Mouse (Mus musculus) neural tube, embryonic 14.5 days (tissue): ENCODE data around the gene Numa1. TPM values are rescaled to one million over a fixed set of nuclear protein-coding genes. Genes with fewer than 3 reads are reported as not detected.

Experiments used
- ATAC-seq: fragments of 200-750 bp; cut with Nextera tagmentation; 2 replicates; pipeline ENCODE4 v1.8.0; 2017; ENCODE audit warnings: low read depth, mild to moderate bottlenecking, moderate TSS enrichment, moderate library complexity
- H3K27ac ChIP-seq: fragments of 300-500 bp; sonication (generic); 2 replicates; pipeline ENCODE4 v1.5.1; 2014; ENCODE audit warnings: low read depth, mild to moderate bottlenecking, control low read depth, low read length, moderate library complexity, mixed read lengths
- H3K27me3 ChIP-seq: fragments of 300-500 bp; sonication (generic); 2 replicates; pipeline ENCODE4 v1.6.1; 2014; ENCODE audit warnings: low read length; ENCODE audit not compliant: control insufficient read depth, insufficient read depth
- H3K36me3 ChIP-seq: fragments of 300-500 bp; sonication (generic); 2 replicates; pipeline ENCODE4 v1.6.1; 2014; ENCODE audit warnings: low read length, mixed read lengths; ENCODE audit not compliant: control insufficient read depth, insufficient read depth
- H3K4me1 ChIP-seq: fragments of 300-500 bp; sonication (generic); 2 replicates; pipeline ENCODE4 v1.6.1; 2014; ENCODE audit warnings: low read length; ENCODE audit not compliant: control insufficient read depth, insufficient read depth
- H3K4me2 ChIP-seq: fragments of 300-500 bp; sonication (generic); 2 replicates; pipeline ENCODE4 v1.6.1; 2014; ENCODE audit warnings: mild to moderate bottlenecking, low read depth, low read length, control low read depth
- H3K4me3 ChIP-seq: fragments of 300-500 bp; sonication (generic); 2 replicates; pipeline ENCODE4 v1.5.1; 2014; ENCODE audit warnings: low read depth, low read length, control low read depth, mixed read lengths
- H3K9ac ChIP-seq: fragments of 300-500 bp; sonication (generic); replicated peaks from 2 replicates; pipeline ENCODE4 v1.6.1; 2014; ENCODE audit warnings: low read depth, mild to moderate bottlenecking, control low read depth, low read length, mixed read lengths
- H3K9me3 ChIP-seq: fragments of 300-500 bp; sonication (generic); 2 replicates; pipeline ENCODE4 v1.6.1; 2016; ENCODE audit warnings: low read length; ENCODE audit not compliant: control insufficient read depth
- WGBS: fragments of 180-500 bp; shearing (Covaris S2); extraction: QIAGEN DNeasy Blood & Tissue Kit; methylation state at CpG from one replicate; pipeline ENCODE4 v1.1.7; 2014; 5-methylcytosine and 5-hydroxymethylcytosine counted together
- polyA plus RNA-seq: library from polyadenylated mRNA; unstranded; fragments of >200 nt; fragmentation: Nextera tagmentation; extraction: Ambion mirVana; gene quantifications from 2 replicates; pipeline ENCODE4 v1.2.1, GENCODE M21; 2014

Numa1 gene
- polyA plus RNA-seq, 1 experiment from 2014 or later = 52.4 TPM

GRCm38 (mm10) chr7:101951648-101952047 is 17.7 kb downstream of the Numa1 start:
- H3K9me3 ChIP-seq = no peaks in the 10 kb centered on the region
- H3K4me1 ChIP-seq = no peaks in the 10 kb centered on the region
- H3K4me3 ChIP-seq = no peak overlapping the region
- no peak overlapping the region for H3K9ac ChIP-seq
- 74% methylated on average over 1 of the region's 1 CpGs for WGBS
- H3K4me2 ChIP-seq = no peak overlapping the region
- no peak overlapping the region for H3K27ac ChIP-seq
- H3K36me3 ChIP-seq = no peaks in the 10 kb centered on the region
- H3K27me3 ChIP-seq = no peaks in the 10 kb centered on the region
- ATAC-seq = no peak

GRCm38 (mm10) chr7:101952098-101952497 is 18.2 kb downstream of the Numa1 start:
- Histone ChIP-seq H3K27ac (no peak overlapping the region), H3K4me1 (no peaks in the 10 kb centered on the region), H3K27me3 (no peaks in the 10 kb centered on the region), H3K4me3 (no peak overlapping the region), H3K4me2 (no peak overlapping the region), H3K9me3 (no peaks in the 10 kb centered on the region), H3K36me3 (no peaks in the 10 kb centered on the region), H3K9ac (no peak overlapping the region)
- ATAC-seq = no peak
- 71% methylated on average over 2 of the region's 2 CpGs for WGBS

DNA sequence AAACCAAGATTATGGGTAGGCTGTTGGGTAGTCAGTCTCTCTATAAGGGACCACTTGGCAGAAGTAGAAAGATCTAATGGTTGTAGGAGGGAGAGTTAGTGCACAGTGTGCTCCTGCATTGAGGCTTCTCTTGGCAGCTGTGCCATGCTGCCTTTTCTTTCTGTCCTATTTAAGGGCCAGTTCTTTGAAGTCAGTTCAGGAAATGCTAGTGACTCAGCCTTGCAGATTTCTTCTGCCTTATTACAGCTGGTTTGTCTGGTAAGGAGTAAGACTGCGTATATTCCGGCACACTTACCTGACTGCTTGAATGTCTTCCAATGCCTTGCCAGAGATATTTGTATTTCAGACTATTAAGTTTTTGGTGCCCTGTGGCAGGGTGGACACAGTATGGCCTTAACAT is 20.3 kb downstream of the Numa1 start:
- no peaks in the 10 kb centered on the region for H3K27me3 ChIP-seq
- ATAC-seq = no peak
- H3K4me2 ChIP-seq = no peak overlapping the region
- 88% methylated on average over 2 of the region's 2 CpGs for WGBS
- no peaks in the 10 kb centered on the region for H3K9me3 ChIP-seq
- no peak overlapping the region for H3K27ac ChIP-seq
- no peak overlapping the region for H3K4me3 ChIP-seq
- no peaks in the 10 kb centered on the region for H3K36me3 ChIP-seq
- no peaks in the 10 kb centered on the region for H3K4me1 ChIP-seq
- no peak overlapping the region for H3K9ac ChIP-seq

GRCm38 (mm10) chr7:101955276-101955675 is 21.4 kb downstream of the Numa1 start:
- Histone ChIP-seq H3K4me1 (no peaks in the 10 kb centered on the region), H3K36me3 (no peaks in the 10 kb centered on the region), H3K9ac (no peak overlapping the region), H3K4me2 (no peak overlapping the region), H3K27ac (no peak overlapping the region), H3K4me3 (no peak overlapping the region), H3K27me3 (no peaks in the 10 kb centered on the region), H3K9me3 (no peaks in the 10 kb centered on the region)
- WGBS = 97% methylated on average over 2 of the region's 2 CpGs
- no peak for ATAC-seq

DNA sequence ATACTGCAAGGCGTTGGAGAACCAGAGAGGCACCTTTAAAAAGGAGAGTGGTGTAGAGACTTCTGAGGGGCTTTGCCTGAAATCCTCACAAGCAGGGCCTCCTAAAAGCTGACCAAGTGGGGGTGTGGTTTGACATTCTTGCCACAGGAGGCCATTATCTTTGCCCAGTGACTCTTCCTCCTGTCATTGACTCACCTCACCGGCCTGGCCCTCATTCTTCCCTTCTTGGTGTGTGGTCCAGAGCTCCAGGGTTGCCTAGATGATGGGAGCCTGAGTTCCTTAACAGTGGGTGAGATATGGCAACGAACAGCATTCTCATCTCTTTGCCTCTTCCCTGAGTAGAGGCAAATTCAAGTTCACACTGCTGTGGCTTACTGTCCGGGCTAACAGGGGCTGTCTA is 22.0 kb downstream of the Numa1 start:
- 55% methylated on average over 4 of the region's 4 CpGs for WGBS
- Histone ChIP-seq H3K36me3 (no peaks in the 10 kb centered on the region), H3K4me1 (no peaks in the 10 kb centered on the region), H3K4me3 (no peak overlapping the region), H3K4me2 (no peak overlapping the region), H3K27ac (no peak overlapping the region), H3K9me3 (no peaks in the 10 kb centered on the region), H3K9ac (no peak overlapping the region), H3K27me3 (no peaks in the 10 kb centered on the region)
- ATAC-seq = no peak

GRCm38 (mm10) chr7:101956481-101956880 is 22.6 kb downstream of the Numa1 start:
- Histone ChIP-seq H3K4me2 (no peak overlapping the region), H3K4me3 (no peak overlapping the region), H3K27me3 (no peaks in the 10 kb centered on the region), H3K4me1 (no peaks in the 10 kb centered on the region), H3K9me3 (no peaks in the 10 kb centered on the region), H3K36me3 (no peaks in the 10 kb centered on the region), H3K9ac (no peak overlapping the region), H3K27ac (no peak overlapping the region)
- no peak for ATAC-seq
- 95% methylated on average over 1 of the region's 1 CpGs for WGBS

DNA sequence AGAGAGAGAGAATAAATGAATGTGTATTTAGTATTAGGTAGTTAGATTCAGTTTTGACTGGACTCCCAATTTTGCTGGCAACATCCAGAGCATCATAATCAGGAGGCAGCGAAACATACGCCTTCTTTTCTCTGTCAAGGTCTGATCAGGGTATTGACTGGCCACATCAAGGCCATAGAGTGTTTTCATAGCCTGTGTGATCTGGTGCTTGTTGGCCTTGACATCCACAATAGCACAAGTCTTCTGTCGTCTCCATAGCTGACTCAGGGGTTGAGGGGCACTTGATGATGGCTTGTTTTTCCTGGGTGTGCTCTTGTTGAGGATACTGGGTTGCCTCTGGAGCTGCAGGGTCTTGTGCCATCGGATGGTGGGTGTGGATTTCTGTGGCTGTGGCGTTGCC is 23.0 kb downstream of the Numa1 start:
- H3K9ac ChIP-seq = no peak overlapping the region
- no peak overlapping the region for H3K4me3 ChIP-seq
- no peak for ATAC-seq
- no peaks in the 10 kb centered on the region for H3K36me3 ChIP-seq
- no peak overlapping the region for H3K4me2 ChIP-seq
- 94% methylated on average over 5 of the region's 5 CpGs for WGBS
- H3K27ac ChIP-seq = no peak overlapping the region
- H3K9me3 ChIP-seq = no peaks in the 10 kb centered on the region
- no peaks in the 10 kb centered on the region for H3K27me3 ChIP-seq
- no peaks in the 10 kb centered on the region for H3K4me1 ChIP-seq

GRCm38 (mm10) chr7:101962829-101963228 is 28.9 kb downstream of the Numa1 start:
- Histone ChIP-seq H3K27ac (no peak overlapping the region), H3K4me2 (no peak overlapping the region), H3K36me3 (no peaks in the 10 kb centered on the region), H3K9ac (no peak overlapping the region), H3K9me3 (no peaks in the 10 kb centered on the region), H3K4me1 (no peaks in the 10 kb centered on the region), H3K27me3 (no peaks in the 10 kb centered on the region), H3K4me3 (no peak overlapping the region)
- WGBS = 91% methylated on average over 2 of the region's 2 CpGs
- ATAC-seq = no peak

DNA sequence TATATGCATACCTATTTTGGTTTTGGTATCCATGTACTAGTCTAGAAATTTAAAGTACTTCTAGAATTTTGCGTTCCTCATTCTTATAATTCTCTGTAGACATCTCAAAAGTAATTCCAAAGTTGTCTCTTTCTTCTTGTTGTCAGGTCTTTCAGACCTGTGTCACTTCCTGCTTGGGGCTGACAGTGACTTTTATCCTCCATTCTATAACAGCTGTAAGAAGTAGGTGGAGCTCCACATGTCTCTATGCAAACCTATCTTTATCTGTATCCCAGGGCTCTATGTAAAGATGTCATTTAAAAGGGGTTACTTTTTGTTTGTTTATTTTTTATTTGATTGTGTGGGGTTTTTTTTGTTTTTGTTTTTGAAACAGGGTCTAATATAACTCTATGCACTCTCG is 29.7 kb downstream of the Numa1 start:
- no peaks in the 10 kb centered on the region for H3K36me3 ChIP-seq
- H3K4me2 ChIP-seq = no peak overlapping the region
- WGBS = 95% methylated on average over 2 of the region's 2 CpGs
- H3K4me3 ChIP-seq = no peak overlapping the region
- no peak for ATAC-seq
- no peaks in the 10 kb centered on the region for H3K9me3 ChIP-seq
- no peak overlapping the region for H3K9ac ChIP-seq
- H3K27ac ChIP-seq = no peak overlapping the region
- H3K4me1 ChIP-seq = peaks cover under 1% of the 10 kb centered on the region; the same call in 1 of the 2 replicates
- no peaks in the 10 kb centered on the region for H3K27me3 ChIP-seq

DNA sequence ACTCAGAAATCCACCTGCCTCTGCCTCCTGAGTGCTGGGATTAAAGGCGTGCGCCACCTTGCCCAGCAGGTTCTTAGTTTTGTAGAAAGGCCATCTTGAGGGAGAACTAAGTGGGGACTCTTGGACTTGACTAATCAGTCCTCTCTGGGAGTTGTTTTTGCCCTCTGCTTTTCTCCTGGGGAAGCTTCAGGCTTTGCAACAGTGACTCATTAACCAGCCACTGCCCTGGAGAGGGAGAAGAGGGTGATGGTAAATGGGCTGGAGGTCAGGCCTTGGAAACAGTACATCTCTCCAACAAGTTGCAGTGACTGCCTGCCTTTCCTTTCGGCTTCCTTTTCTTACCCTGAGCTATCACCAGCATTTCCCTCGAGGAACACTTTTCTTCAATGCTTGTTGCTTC is 30.6 kb downstream of the Numa1 start:
- Histone ChIP-seq H3K4me1 (peaks cover 8% of the 10 kb centered on the region), H3K36me3 (no peaks in the 10 kb centered on the region), H3K27ac (no peak overlapping the region), H3K9me3 (no peaks in the 10 kb centered on the region), H3K4me2 (no peak overlapping the region), H3K9ac (no peak overlapping the region), H3K27me3 (no peaks in the 10 kb centered on the region), H3K4me3 (no peak overlapping the region)
- no peak for ATAC-seq
- WGBS = 91% methylated on average over 4 of the region's 4 CpGs
